In genomic region chr6:59537025-59537424, GRCm38 (mm10) we compare ENCODE assay signal across 18 mouse cellular contexts.
A peak's percentile ranks its signal among the peaks of the same experiment; 100 is the strongest.
DNase-seq lines count a peak whose midpoint lies in the region; ATAC-seq and TF ChIP-seq lines count a peak whose summit lies in the region.
"Had no signal": no experiment of that assay in that cellular context is flagged by ENCODE, and none has a peak within 500 bp of the region (broad histone marks: within the 10 kb centered on the region; RNA-seq: fewer than 3 reads in every experiment).

No protein-coding gene starts in this region.

- H3K4me2 ChIP-seq in forebrain, embryonic 14.5 days (ENCODE audit: low read length), result no peak overlapping the region
- H3K4me2 ChIP-seq in forebrain, embryonic 15.5 days (replicated peaks), result no peak overlapping the region
- H3K4me2 ChIP-seq in kidney, postnatal 0 days (ENCODE audit: low read length), result no peak overlapping the region
- no peak overlapping the region for H3K4me2 ChIP-seq in midbrain, postnatal 0 days (ENCODE audit: low read depth, low read length, poor library complexity, severe bottlenecking)
- H3K4me2 ChIP-seq in midbrain, embryonic 15.5 days, result no peak overlapping the region
- H3K4me2 ChIP-seq: hindbrain, embryonic 15.5 days; limb, embryonic 13.5 days; neural tube, embryonic 13.5 days had no signal

- TF ChIP-seq CTCF in kidney, postnatal 0 days (IDR thresholded peaks at IDR 0.05; ENCODE audit: low read depth), result peak; percentile 41; the same call in 1 of the 2 replicates
- peak; percentile 70 for TF ChIP-seq CTCF in midbrain, postnatal 0 days (IDR thresholded peaks at IDR 0.05)

- no peaks in the 10 kb centered on the region for H3K9me3 ChIP-seq in forebrain, embryonic 14.5 days (replicated peaks; ENCODE audit: control insufficient read depth, low read length)
- H3K9me3 ChIP-seq in forebrain, embryonic 15.5 days, result no peaks in the 10 kb centered on the region
- H3K9me3 ChIP-seq in kidney, postnatal 0 days (replicated peaks; ENCODE audit: low read length), result no peaks in the 10 kb centered on the region
- H3K9me3 ChIP-seq in midbrain, postnatal 0 days (ENCODE audit: low read length), result no peaks in the 10 kb centered on the region
- H3K9me3 ChIP-seq in midbrain, embryonic 15.5 days, result no peaks in the 10 kb centered on the region
- H3K9me3 ChIP-seq: hindbrain, embryonic 15.5 days; limb, embryonic 13.5 days; neural tube, embryonic 13.5 days had no signal

- H3K4me1 ChIP-seq in forebrain, embryonic 14.5 days (ENCODE audit: control insufficient read depth, insufficient read depth, low read length), result no peaks in the 10 kb centered on the region
- no peaks in the 10 kb centered on the region for H3K4me1 ChIP-seq in forebrain, embryonic 15.5 days
- no peaks in the 10 kb centered on the region for H3K4me1 ChIP-seq in kidney, postnatal 0 days (replicated peaks; ENCODE audit: insufficient read depth, low read length)
- H3K4me1 ChIP-seq in midbrain, postnatal 0 days (ENCODE audit: insufficient read depth, low read length), result no peaks in the 10 kb centered on the region
- no peaks in the 10 kb centered on the region for H3K4me1 ChIP-seq in midbrain, embryonic 15.5 days
- H3K4me1 ChIP-seq: hindbrain, embryonic 15.5 days; limb, embryonic 13.5 days; neural tube, embryonic 13.5 days had no signal

- no peaks in the 10 kb centered on the region for H3K27me3 ChIP-seq in forebrain, embryonic 14.5 days (replicated peaks; ENCODE audit: control insufficient read depth, insufficient read depth, low read length)
- H3K27me3 ChIP-seq in forebrain, embryonic 15.5 days, result no peaks in the 10 kb centered on the region
- no peaks in the 10 kb centered on the region for H3K27me3 ChIP-seq in kidney, postnatal 0 days (ENCODE audit: insufficient read depth, low read length)
- H3K27me3 ChIP-seq in midbrain, postnatal 0 days (ENCODE audit: insufficient read depth, low read length), result no peaks in the 10 kb centered on the region
- H3K27me3 ChIP-seq in midbrain, embryonic 15.5 days (replicated peaks), result no peaks in the 10 kb centered on the region
- H3K27me3 ChIP-seq: hindbrain, embryonic 15.5 days; limb, embryonic 13.5 days; neural tube, embryonic 13.5 days had no signal

- 68% methylated on average over 2 of the region's 2 CpGs for WGBS in forebrain, embryonic 14.5 days
- WGBS in forebrain, embryonic 15.5 days, result 68% methylated on average over 2 of the region's 2 CpGs
- 59% methylated on average over 2 of the region's 2 CpGs for WGBS in kidney, postnatal 0 days
- WGBS in midbrain, postnatal 0 days, result 69% methylated on average over 2 of the region's 2 CpGs
- whole genome bisulfite sequencing in midbrain, embryonic 15.5 days, result 72% methylated on average over 2 of the region's 2 CpGs

- no peaks in the 10 kb centered on the region for H3K36me3 ChIP-seq in forebrain, embryonic 14.5 days (ENCODE audit: control insufficient read depth, insufficient read depth, low read length)
- H3K36me3 ChIP-seq in forebrain, embryonic 15.5 days, result no peaks in the 10 kb centered on the region
- no peaks in the 10 kb centered on the region for H3K36me3 ChIP-seq in kidney, postnatal 0 days (ENCODE audit: insufficient read depth, low read length)
- no peaks in the 10 kb centered on the region for H3K36me3 ChIP-seq in midbrain, postnatal 0 days (ENCODE audit: insufficient read depth, low read length)
- no peaks in the 10 kb centered on the region for H3K36me3 ChIP-seq in midbrain, embryonic 15.5 days (replicated peaks)
- H3K36me3 ChIP-seq: hindbrain, embryonic 15.5 days; limb, embryonic 13.5 days; neural tube, embryonic 13.5 days had no signal

- H3K27ac ChIP-seq in forebrain, embryonic 14.5 days (ENCODE audit: low read depth, low read length), result no peak overlapping the region
- H3K27ac ChIP-seq in forebrain, embryonic 15.5 days (replicated peaks), result no peak overlapping the region
- no peak overlapping the region for H3K27ac ChIP-seq in kidney, postnatal 0 days
- no peak overlapping the region for H3K27ac ChIP-seq in midbrain, postnatal 0 days (ENCODE audit: low read depth, low read length)
- H3K27ac ChIP-seq in midbrain, embryonic 15.5 days, result no peak overlapping the region
- H3K27ac ChIP-seq: hindbrain, embryonic 15.5 days; limb, embryonic 13.5 days; neural tube, embryonic 13.5 days had no signal

- peak; percentile 17 for DNase-seq in forebrain, embryonic 14.5 days (ENCODE audit: low spot score)
- peak; percentile 19 for DNase-seq in kidney, postnatal 0 days (ENCODE audit: low spot score)
- no peak for DNase-seq in kidney, adult 8-10 months
- DNase-seq in midbrain, postnatal 0 days (ENCODE audit: low spot score), result peak; percentile 42
- no peak for DNase-seq in right cerebral cortex, adult 18-20 months
- DNase-seq: cerebellum, adult 18-20 months; cerebellum, postnatal 36 days; gastrocnemius, postnatal 14 days; kidney, adult 18-20 months; kidney, postnatal 4 days; lung, postnatal 14 days; right cerebral cortex, postnatal 25 days had no signal

- ATAC-seq in forebrain, embryonic 14.5 days, result no peak
- ATAC-seq in forebrain, embryonic 15.5 days (replicated peaks), result no peak
- ATAC-seq in kidney, postnatal 0 days (replicated peaks; ENCODE audit: low FRiP score, low read depth), result no peak
- ATAC-seq in midbrain, postnatal 0 days (ENCODE audit: low FRiP score), result no peak
- no peak for ATAC-seq in midbrain, embryonic 15.5 days (replicated peaks)
- ATAC-seq in activated CD4-positive, CD25-positive, alpha-beta regulatory T cell, adult 4 months, result no peak

- H3K9ac ChIP-seq in forebrain, embryonic 14.5 days (ENCODE audit: low read length), result no peak overlapping the region
- H3K9ac ChIP-seq in forebrain, embryonic 15.5 days (replicated peaks), result no peak overlapping the region
- H3K9ac ChIP-seq in kidney, postnatal 0 days (ENCODE audit: low read depth, low read length), result no peak overlapping the region
- H3K9ac ChIP-seq in midbrain, postnatal 0 days (replicated peaks; ENCODE audit: low read length, poor library complexity, severe bottlenecking), result no peak overlapping the region
- no peak overlapping the region for H3K9ac ChIP-seq in midbrain, embryonic 15.5 days
- H3K9ac ChIP-seq: hindbrain, embryonic 15.5 days; limb, embryonic 13.5 days; neural tube, embryonic 13.5 days had no signal

- H3K4me3 ChIP-seq in forebrain, embryonic 14.5 days (ENCODE audit: low read depth, low read length), result no peak overlapping the region
- no peak overlapping the region for H3K4me3 ChIP-seq in forebrain, embryonic 15.5 days
- H3K4me3 ChIP-seq in kidney, postnatal 0 days (replicated peaks; ENCODE audit: low read depth, low read length), result no peak overlapping the region
- no peak overlapping the region for H3K4me3 ChIP-seq in midbrain, postnatal 0 days (ENCODE audit: low read depth, low read length)
- no peak overlapping the region for H3K4me3 ChIP-seq in midbrain, embryonic 15.5 days
- H3K4me3 ChIP-seq: hindbrain, embryonic 15.5 days; limb, embryonic 13.5 days; neural tube, embryonic 13.5 days had no signal

Comparison
In these comparisons a context has a peak if more than half of its experiments do, and no peak if none do; other contexts are left out.
1. DNase-seq: peak in forebrain, embryonic 14.5 days (single experiment), kidney, postnatal 0 days (single experiment) and midbrain, postnatal 0 days (single experiment); none in kidney, adult 8-10 months (0 of 2) and right cerebral cortex, adult 18-20 months (single experiment).